In the genomic region with DNA sequence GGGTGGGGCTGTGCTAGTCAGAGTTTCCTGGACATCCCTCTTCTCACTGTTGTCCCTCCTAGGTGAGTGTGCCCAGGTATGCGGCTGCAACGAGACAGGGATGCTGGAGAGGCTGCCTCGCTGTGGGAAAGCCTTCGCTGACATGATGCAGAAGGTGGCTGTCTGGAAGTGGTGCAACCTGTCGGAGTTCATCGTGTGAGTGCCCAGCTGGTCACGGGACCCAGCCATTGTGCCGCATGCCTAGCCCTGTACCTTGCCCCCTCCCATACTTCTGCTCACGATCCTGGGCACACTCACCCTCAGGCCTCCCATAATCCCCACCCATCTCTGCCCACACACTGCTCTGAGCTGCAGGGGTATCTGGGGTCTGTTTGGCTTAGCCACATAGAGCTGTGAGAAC, we compare ENCODE assay signal across 23 mouse cellular contexts. TPM values are rescaled to one million over a fixed set of nuclear protein-coding genes. Genes with fewer than 3 reads are reported as not detected.
"Had no signal": no experiment of that assay in that cellular context is flagged by ENCODE, and none has a peak within 500 bp of the region (broad histone marks: within the 10 kb centered on the region; RNA-seq: fewer than 3 reads in every experiment).

No protein-coding gene starts in this region.

- H3K9ac ChIP-seq: neural tube, embryonic 15.5 days; stomach, embryonic 15.5 days had no signal

- H3K27me3 ChIP-seq: neural tube, embryonic 15.5 days; stomach, embryonic 15.5 days had no signal

- H3K4me3 ChIP-seq: neural tube, embryonic 15.5 days; stomach, embryonic 15.5 days had no signal

- H3K4me1 ChIP-seq: stomach, embryonic 15.5 days had no signal

- H3K36me3 ChIP-seq: neural tube, embryonic 15.5 days; stomach, embryonic 15.5 days had no signal

- DNase-seq: retina, postnatal 1 day; right cerebral cortex, adult 18-20 months; right cerebral cortex, postnatal 14 days; right cerebral cortex, postnatal 25 days; right cerebral cortex, postnatal 4 days; spleen, adult 18-20 months; thymus, adult 18-20 months; thymus, adult 2 months; thymus, postnatal 14 days; thymus, postnatal 25 days; thymus, postnatal 36 days; thymus, postnatal 4 days had no signal

- H3K27ac ChIP-seq: neural tube, embryonic 15.5 days; stomach, embryonic 15.5 days; stomach, postnatal 0 days had no signal

RNA-seq across cellular contexts. Expression of a gene that starts 16.4 kb away (rescaled TPM):
- total RNA-seq: neutrophil, adult 5-6 weeks had no signal

RNA-seq across cellular contexts. Expression of a gene that starts 36.3 kb away (rescaled TPM):
- total RNA-seq: neutrophil, adult 5-6 weeks had no signal
- polyA plus RNA-seq: neural tube, embryonic 14.5 days; neural tube, embryonic 15.5 days; small intestine, adult 2 months; spleen, adult 2 months; stomach, embryonic 14.5 days; stomach, embryonic 15.5 days; stomach, embryonic 16.5 days; testis, adult 2 months; urinary bladder, adult 2 months had no signal
